Mouse (Mus musculus): ENCODE results near the gene Samd8.

The Samd8 gene

DNA sequence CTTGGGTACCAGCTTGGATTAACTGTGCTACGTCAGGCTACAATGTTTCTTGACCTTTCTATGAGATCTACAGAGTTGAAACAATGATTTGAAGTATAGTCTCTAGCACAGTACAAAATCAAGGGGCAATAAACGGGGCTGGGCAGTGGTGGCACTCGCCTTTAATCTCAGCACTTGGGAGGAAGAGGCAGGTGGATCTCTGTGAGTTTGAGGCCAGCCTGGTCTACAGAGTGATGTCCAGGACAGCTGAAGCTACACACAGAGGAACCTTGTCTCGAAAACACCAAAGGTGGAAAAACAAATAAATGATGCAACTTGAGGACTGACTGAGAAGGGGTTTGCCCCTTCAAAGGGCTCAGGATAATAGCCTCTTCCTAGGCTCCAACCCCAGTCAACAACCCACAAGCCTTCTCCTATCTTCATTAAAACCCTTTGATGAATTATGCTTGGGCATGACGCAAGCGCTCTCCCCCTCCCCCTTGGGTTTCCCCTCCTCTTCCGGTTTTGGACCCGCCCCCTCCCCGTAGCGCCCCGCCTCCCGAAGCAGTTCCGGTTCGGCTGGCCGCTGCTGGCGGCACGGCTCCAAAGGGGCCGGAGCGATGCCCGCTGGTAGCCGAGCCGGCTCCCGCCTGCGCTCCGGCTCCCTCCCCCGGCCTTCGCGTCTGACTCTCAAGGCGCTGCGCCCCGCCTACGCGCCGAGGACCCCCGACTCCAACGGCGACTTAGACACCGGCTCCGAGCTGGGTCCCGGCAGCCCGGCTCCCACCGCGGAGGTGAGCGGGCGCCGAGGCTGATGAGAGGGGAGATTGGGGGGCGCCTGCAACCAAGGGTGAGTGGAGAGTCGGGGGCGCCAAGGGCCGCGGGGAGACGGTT lies at the start of gene Samd8:
TSS of gene Samd8 (plus strand) at position 524 of the 873 bp plus-strand sequence.
- DNase-seq = peak; percentile 96 to 97

DNA sequence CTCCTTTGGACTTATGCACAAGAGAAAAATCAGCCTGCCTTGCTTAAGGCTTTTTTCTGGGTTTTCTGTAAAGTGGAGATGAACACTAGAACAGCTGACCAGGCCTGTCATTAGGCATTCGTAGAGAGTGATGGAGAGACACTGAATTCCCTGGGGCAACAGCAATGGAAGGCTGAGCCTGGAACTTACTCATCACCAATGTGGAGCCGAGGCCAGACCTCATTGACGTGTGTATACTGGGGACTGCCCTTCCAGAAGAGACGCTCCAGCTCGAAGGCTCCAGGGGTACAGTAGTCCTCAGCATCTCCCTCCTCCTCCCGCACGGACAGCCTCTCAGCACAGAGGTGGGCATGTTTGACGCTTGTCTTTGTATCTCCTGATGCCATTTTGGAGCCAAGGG lies 47.6 kb upstream of the Samd8 start:
- DNase-seq = no peak

DNA sequence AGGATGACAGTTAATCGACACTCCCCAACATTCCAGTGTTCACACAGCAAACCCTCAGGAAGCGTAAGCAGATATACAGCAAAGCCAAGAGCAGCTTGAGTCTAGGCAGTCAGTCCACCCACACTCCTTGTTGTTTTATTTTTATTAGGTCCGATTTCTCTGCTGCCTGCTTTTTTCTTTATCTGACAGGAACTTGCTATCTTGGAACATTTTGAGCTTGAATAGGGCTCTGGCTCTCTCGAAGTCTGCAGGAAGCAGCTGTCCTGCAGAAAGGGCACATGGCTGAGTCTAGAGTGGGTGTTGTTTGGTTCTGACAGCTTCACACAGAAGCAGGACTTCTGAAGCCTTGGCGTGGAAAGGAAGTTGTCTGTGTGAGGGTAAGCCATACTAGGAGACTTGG lies 47.1 kb upstream of the Samd8 start:
- DNase-seq = no peak

DNA sequence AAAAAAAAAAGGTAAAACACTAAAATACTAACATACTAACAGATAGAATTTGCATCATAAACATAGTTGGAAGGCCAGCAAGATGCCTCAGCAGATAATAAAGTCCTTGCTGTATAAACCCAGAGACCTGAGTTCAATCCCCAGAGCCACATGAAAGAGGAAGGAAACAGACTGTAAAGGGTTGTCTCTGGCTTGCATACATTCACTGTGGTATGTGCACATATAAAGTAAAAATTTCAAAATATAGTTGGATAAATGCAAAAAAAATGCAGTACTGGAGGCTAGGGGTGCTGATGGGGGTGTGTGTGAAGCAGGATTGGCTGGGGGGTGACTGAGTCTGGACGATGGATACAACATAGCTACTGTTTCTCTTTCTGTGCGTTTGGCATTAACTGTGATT lies 44.9 kb upstream of the Samd8 start:
- DNase-seq = no peak

DNA sequence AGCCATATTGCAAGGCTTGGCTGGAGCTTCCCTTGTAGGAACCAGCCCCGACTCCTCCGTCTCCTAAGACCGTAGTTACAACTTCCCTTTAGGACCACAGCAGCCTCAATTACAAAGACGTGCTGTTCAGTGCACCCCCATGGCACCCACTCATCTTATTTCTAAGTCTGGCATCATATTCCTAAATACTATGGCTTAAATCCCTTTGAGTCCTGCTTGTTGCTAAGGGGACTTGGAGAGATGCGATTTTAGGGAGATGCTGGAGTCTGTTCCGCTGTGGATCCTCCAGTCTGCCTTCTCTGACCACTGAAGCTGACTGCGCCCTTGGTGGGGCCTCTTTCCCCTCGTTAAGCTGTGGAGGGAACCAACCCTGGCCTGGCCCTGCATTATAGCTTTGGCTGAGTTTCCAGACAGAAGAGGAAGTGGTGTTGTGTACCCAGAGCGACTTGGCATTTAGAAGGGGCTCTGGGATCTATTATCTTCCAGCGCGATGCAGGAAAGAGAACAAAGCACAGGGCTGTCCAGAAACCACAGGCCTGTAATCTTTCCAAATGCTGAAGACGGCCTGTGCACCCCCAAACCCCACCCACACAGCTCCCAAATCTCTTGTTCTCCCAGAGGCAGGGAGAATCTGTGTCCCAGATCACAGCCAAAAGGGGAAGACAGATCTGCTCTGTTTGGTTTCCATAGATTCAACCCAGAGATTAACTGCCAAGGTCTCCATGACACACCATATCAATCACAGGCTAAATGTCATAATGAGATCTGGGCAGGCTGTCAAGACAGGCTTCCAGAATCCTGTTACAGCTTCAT lies 43.4 kb upstream of the Samd8 start:
- peak; percentile 37 to 47 for DNase-seq

DNA sequence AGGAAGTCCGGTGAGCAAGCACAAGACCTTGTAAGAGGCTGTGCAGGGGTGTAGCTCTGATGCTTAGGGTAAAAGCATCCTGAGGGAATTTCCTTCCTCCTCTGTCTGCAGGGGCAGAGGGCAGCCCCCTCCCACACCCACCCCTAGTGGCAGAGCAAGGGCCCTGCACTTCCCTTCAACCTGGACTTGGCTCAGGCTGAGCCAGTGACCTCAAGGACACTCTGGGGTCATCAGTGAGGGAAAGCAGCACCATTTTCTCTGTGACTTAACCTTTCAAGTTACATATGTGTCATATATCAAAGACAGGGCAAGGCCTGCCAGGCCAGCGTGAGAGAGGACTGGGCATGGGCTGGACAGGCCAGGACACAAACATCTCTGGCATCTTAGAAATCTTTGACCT lies 40.8 kb upstream of the Samd8 start:
- DNase-seq = no peak

DNA sequence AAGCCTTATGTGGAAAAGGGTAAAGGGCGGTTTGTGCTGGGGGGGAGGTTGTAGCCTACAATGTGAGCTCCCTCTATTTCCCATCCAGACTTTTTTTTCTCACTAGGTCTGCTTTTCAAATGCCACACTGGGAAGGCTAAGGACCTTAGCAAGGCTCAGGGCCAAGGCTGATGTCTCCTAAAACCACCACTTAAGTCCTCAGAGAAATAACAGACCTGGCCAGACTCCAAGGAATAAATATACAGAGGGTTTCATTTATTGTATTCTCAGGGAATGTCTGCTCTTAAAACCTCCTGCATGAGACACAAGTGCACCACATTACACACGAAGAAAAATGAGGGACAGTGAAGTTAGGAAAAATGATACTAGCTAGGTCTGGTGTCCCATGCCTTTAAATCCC lies 39.1 kb upstream of the Samd8 start:
- no peak for DNase-seq

DNA sequence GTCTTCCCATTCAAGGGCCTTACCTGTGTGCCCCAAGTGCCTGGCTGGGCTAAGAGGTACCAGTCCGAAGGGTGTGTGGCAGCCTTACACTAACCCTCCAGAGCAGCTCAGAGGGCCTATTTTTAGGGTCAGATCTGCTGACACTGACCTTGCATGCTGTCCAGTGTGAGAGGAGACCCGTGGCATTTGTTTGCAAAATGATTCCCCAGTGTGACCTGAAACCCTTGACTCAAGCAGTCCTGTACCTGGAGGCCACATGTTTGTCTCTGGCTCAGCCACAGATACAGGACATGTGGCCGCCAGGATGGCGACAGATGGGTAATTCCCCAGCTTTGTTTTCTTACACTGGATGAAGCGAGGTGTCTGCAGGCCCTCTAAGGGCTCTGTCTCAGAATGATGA lies 35.8 kb upstream of the Samd8 start, which contains the start of gene Dupd1:
TSS of gene Dupd1 (minus strand) at position 91 of the 400 bp plus-strand sequence.
- no peak for DNase-seq

DNA sequence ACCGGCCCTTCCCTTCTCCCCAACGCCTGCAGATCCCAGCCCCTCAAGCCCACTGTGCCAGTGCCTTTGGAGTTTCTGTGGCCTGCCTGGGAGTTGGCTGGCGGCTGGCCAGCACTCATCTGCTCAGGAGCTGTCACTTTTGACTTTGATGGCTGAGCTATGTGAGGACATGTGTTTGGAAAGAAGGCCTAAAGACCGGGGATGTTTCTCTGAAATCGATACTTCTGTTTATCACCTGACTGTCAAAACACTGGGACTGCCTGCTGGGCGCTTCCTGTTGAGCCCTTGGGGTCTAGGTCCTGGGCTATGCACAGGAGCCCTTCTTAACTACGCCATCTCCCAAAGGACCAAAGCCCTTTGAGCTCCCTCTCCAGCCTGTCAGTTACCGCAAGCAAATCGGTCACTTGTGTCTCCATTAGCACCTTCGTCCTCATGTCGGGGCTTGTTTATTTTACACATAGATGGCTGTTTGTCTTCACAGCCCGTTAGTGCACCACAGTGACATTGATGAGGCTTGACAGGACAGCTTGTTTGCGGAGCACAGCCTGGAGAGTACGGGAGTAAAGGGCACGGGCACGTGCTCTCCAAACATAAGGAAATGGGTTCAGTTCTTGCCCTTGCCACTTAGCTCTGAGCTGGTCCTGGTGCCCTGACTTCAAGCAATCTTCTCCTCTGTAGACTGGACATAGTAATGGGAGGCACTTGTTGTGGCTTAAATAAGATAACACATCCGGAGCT lies 30.5 kb upstream of the Samd8 start:
- peak; percentile 29 to 37 for DNase-seq

DNA sequence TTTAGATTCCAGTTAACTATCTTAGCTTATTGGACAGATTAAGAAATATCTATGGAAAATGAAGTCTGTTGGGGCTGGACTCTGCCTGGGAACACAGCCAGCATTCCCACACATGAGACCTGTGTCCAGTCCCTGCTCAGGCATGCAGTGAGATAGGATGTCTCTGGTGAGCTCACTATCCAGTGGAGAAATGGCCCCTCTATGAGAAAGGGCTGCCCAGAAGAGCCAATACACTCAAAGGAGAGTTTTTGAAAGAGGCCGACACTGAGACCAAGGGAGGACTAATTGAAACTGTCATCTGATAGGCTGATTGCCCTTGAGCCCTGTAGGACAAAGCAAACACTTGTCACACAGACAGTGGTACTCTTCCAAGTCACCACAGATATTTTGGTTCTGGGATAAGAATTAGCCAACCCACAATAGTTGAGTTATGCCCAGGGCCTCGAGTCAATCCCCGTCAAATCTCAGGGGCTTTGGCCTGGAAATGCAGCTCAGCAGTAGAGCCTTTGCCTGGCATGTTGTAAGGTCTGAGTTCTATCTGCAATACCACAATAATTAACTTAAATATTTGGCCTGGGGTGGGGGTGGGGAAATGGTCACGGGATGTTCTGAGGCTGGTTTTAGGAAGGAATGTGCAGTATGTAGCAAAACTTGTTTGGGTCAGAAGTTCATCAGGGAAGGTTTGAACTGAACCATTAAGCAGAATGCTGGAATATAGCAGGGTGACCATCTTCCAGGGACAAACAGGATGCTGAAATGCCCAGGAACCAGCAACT lies 29.7 kb upstream of the Samd8 start:
- no peak for DNase-seq

DNA sequence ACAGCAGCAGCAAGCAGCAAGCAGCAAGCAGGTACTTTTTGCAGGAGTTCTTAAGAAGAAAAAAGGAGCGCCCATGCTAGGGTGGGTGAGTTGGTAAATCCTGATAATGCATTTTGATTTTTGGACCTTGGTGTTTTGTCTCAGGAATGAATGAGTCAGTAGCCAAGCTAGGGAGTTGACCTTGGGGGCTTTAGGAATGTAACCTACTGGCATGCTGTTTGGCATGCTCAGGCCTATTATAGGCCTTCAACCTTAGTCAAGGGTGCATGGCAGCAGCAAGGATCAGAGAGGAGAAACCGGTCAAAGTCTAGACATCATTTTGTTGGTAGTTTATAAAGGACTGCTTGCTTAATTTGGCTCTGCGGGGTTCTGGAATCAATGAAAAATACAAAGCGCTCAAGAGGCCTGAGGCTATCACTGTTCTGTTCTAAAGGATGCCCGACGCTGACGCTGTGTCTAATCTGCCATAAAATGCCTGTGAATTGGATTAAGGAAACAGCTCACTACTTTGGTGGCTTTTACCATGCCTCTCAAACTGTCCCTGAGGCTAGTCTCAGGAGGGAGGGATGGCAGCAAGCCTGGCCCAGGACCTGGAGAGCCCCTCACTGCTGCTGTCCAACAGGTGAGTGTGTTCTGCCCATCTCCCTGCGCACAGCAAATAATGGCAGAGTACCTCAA lies 28.2 kb upstream of the Samd8 start:
- no peak for DNase-seq

DNA sequence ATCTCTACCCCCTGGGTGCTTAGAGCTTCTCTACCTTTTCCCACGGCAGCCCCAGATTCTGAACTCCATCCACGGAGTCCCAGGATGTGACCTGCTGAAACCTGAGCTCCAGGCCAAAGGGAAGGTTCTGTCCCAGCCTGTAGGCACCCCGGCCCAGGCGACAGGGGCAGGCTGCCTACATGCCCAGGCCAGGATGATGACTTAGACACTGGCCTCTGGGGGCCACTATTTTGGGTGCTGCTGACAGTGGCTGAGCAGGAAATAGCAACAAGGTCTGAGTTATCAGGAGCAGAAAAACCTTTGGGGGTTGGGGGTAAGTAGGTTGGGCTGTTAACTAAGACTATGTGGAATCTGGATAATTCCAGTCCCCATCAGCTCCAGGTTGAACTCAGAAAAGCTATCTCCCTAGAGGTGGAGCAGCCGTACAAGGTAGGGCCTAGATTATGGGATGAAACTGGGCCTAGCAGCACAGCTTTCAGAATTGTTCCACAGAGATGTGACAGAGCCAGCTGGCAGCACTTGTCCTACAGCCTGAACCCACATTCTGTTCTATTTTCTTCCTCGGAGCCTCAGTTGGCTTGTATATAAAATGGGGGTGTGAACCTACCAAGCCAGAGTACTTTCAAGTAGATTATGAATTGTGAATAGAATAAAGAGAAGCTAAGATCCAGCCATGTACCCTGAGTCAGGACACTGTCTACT lies 21.1 kb upstream of the Samd8 start:
- DNase-seq = no peak

DNA sequence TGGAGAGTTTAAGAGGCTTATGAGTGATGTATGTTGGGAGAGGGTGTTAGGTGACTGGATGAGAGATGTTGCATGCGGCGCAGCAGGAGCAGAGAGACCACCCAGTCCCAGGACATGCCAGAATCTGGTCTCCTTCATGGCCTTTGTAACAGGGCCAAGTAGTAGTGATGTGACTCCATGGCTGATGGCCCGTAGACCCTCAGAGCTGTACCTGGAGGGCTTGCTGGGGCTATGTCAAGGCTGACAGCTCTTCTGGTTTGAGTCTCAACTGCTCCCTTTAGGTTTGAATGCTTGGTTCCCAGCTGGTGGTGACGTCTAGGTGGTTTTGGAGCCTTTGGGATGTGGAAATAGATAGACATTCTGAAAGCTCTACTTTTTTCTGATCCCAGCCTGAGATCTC lies 20.4 kb upstream of the Samd8 start:
- no peak for DNase-seq

DNA sequence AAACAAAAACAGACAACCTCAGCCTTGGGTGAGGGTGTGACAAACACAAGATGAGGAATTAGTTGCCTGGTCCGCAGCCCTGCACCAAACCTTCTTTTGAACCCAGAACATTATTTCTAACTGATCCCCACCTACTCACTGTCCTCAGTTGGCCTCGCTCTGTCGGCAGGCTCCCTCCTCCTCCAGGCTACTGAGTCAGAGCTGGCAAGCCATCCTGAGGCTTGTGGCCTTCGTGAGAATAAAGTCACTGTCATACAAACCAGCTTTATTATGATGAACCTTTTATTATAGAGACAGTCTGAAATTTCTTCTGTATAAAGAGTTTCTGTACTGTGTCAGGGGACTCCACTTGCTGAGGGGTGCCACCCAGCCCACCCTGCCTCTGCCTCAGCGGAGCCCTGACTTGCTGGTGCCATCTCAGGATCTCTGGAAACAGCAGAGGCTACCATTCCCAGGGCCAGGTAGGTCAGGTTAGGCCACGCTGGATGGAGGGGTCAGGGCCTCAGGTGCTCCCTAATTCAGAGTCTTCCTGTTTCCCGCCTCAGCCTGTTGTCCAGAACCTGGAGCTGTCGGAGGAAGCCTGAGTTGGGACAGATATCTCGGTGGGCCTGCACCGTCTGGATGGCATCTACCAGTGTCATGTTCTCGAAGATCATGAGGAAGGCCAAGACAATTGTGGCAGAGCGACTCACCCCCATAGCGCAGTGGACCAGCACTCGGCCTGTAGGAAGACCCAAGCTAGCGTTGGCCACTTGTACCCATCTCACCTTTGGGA lies 17.0 kb upstream of the Samd8 start:
- DNase-seq = no peak

DNA sequence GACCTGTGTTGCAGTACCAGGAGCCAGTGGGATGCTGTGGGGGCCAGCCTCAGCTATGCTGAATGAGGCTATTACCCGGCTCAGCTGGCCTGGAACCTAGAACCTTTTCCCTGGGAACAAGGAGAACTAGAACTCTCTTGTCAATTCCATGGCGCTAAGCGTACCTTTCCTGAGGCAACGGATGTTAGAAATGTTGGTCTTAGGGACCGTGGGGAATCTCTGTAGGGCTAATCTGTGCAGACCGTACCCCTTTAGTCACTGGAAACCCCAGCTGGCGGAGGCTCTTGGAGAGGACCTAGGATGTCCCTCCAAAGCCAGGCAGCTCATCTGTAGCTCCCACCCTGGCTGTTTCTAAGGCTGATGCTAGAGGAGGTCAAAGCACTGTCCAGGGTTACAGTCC lies 10.0 kb upstream of the Samd8 start:
- DNase-seq = no peak

DNA sequence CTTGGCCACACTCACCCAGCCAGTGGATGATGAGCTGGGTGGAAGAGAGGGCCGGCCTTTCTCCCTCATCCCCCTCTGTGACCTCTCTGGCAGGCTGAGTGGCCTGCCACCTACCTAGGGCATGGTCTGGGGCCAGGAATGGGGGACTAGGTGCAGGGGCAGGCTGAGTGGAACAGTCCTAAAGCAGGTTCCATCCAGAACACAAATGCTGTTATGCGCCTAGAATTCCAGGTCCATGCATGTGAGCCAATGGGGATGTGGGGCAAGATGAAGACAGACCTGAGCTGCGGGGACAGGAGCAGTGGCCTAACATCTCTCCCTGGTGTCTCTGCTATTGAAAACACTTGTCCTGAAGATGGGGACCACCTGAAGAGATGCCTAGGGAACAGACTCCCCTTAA lies 9.0 kb upstream of the Samd8 start:
- peak in 1 of 2 experiments; percentile 13 for DNase-seq

DNA sequence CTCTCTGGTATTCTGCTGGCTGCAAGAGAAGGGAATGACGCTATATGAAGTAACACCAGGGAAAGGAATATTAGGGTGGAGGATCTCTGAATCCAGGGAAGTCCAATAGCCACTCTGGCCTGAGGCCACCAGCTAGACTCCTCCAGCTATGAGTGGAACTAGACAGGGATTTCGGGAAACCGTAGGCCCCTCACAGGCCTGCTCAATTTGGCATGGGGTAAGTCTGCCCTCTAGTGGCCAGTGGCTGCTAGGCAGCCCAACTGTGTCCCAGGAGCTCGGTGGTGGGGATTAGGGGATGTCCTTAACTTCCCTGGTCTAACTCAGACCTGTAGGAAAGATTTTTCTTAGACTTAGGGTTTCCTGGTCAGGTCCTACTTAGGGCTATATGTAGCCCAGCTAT lies 8.5 kb upstream of the Samd8 start:
- peak; percentile 92 to 94 for DNase-seq

DNA sequence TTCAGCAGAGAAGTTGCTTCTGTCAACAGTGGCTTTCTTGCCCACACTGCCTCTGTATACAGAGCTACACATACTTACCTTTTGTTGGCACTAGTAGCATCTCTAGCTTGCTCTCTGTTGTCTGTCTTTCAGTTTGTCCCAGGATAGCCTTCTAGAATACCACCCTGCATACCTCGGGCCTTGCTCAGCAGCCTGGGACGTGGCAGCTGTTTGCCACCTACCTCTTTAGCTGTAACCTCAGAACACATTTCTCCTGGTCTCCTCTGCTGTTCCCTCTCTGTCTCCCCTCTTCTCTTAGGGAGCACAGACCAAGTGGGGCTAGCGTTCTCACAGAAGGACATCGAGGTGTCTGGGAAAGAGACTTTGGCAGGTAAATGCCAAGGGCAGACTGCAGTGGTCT lies 7.9 kb upstream of the Samd8 start:
- no peak for DNase-seq

DNA sequence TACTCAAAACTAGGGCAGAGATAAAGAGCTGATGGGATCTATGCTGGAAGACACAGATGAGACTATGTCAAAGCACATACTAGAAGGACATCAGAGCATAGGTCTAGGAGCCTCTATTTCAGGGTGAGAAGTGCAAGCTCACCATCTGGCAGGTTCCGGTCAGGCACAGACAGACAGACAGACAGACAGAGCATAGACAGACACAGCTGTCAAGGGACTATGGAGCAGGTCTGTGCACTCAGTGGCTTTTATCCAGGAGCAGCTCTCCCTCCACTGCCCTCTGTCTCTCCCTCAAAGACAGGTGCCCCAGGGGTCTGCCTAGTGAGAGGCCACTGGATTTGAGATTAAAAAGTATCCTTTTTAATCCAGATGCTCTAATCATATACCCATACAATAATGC lies 6.2 kb upstream of the Samd8 start:
- no peak for DNase-seq

DNA sequence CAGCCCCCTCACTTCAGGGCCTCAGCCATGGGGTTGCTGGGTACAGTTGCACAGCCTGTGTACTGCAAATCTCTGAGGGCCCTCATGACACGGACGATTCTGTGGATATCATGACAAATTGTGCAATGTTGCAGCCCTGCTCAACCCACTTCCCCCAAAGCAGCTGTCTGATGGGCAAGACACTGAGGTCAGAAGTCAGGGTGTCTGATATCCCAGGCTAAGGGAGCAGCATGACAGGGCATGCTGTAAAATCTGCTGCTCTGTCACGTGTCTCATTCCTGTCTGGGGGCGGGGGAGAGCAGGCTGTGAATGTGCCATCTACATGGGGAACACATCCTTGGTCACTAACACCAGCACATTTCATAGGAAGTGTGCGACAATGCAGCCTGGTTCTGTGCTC lies 5.2 kb upstream of the Samd8 start:
- DNase-seq = no peak
